Mouse (Mus musculus) heart, embryonic 11.5 days (tissue): Measurements from ENCODE around the gene Slc25a29. TPM values are rescaled to one million over a fixed set of nuclear protein-coding genes. Genes with fewer than 3 reads are reported as not detected.
A peak's percentile ranks its signal among the peaks of the same experiment; 100 is the strongest.

Experiments
- ATAC-seq: fragments of 200-750 bp; cut with Nextera tagmentation; replicated peaks from 2 replicates; pipeline ENCODE4 v1.8.0; 2017; ENCODE audit warnings: moderate library complexity; ENCODE audit not compliant: insufficient number of reproducible peaks, low FRiP score, low TSS enrichment
- H3K27ac ChIP-seq: fragments of 300-500 bp; sonication (generic); 2 replicates; pipeline ENCODE4 v1.5.1; 2014; ENCODE audit warnings: mild to moderate bottlenecking, low read depth, low read length
- H3K27me3 ChIP-seq: fragments of 300-500 bp; sonication (generic); 2 replicates; pipeline ENCODE4 v1.6.1; 2014; ENCODE audit warnings: mild to moderate bottlenecking, low read length, mixed read lengths; ENCODE audit not compliant: control insufficient read depth, insufficient read depth
- H3K36me3 ChIP-seq: fragments of 300-500 bp; sonication (generic); 2 replicates; pipeline ENCODE4 v1.6.1; 2014; ENCODE audit warnings: mild to moderate bottlenecking, low read length, moderate library complexity, mixed read lengths; ENCODE audit not compliant: control insufficient read depth, insufficient read depth
- H3K4me1 ChIP-seq: fragments of 300-500 bp; sonication (generic); 2 replicates; pipeline ENCODE4 v1.6.1; 2014; ENCODE audit warnings: low read length; ENCODE audit not compliant: control insufficient read depth, insufficient read depth
- H3K4me2 ChIP-seq: fragments of 300-500 bp; sonication (generic); 2 replicates; pipeline ENCODE4 v1.6.1; 2014; ENCODE audit warnings: mild to moderate bottlenecking, moderate library complexity
- H3K4me3 ChIP-seq: fragments of 300-500 bp; sonication (generic); 2 replicates; pipeline ENCODE4 v1.5.1; 2014; ENCODE audit warnings: low read depth, low read length
- H3K9ac ChIP-seq: fragments of 300-500 bp; sonication (generic); 2 replicates; pipeline ENCODE4 v1.6.1; 2014; ENCODE audit warnings: mild to moderate bottlenecking, low read depth, low read length, moderate library complexity
- H3K9me3 ChIP-seq: fragments of 300-500 bp; sonication (generic); replicated peaks from 2 replicates; pipeline ENCODE4 v1.6.1; 2016; ENCODE audit warnings: low read length; ENCODE audit not compliant: control insufficient read depth
- WGBS: fragments of 180-500 bp; shearing (Covaris S2); extraction: QIAGEN DNeasy Blood & Tissue Kit; methylation state at CpG from one replicate; pipeline ENCODE4 v1.1.7; 2014; ENCODE audit not compliant: insufficient replicate concordance; 5-methylcytosine and 5-hydroxymethylcytosine counted together
- polyA plus RNA-seq: library from polyadenylated mRNA; unstranded; fragments of >200 nt; fragmentation: Nextera tagmentation; extraction: Ambion mirVana; gene quantifications from 2 replicates; pipeline ENCODE4 v1.2.1, GENCODE M21; 2014

The Slc25a29 gene
- polyA plus RNA-seq, 1 experiment from 2014 or later, result 4.0 TPM

GRCm38 (mm10) chr12:108842663-108843062, 7.0 kb upstream of the Slc25a29 start:
- Histone ChIP-seq H3K4me3 (no peak overlapping the region), H3K4me1 (peaks cover 6% of the 10 kb centered on the region; the same call in 1 of the 2 replicates), H3K9ac (no peak overlapping the region), H3K36me3 (peaks cover 17% of the 10 kb centered on the region), H3K4me2 (no peak overlapping the region), H3K9me3 (no peaks in the 10 kb centered on the region), H3K27me3 (no peaks in the 10 kb centered on the region), H3K27ac (no peak overlapping the region)
- no peak for ATAC-seq
- 88% methylated on average over 7 of the region's 7 CpGs for WGBS

GRCm38 (mm10) chr12:108841181-108841580, 5.5 kb upstream of the Slc25a29 start:
- WGBS, result 86% methylated on average over 6 of the region's 6 CpGs
- Histone ChIP-seq H3K36me3 (peaks cover 17% of the 10 kb centered on the region), H3K9me3 (no peaks in the 10 kb centered on the region), H3K9ac (no peak overlapping the region), H3K27me3 (no peaks in the 10 kb centered on the region), H3K27ac (no peak overlapping the region), H3K4me3 (no peak overlapping the region), H3K4me2 (no peak overlapping the region), H3K4me1 (peaks cover 21% of the 10 kb centered on the region)
- ATAC-seq, result no peak

- Histone ChIP-seq H3K4me2 (peak overlapping the region; percentile 95), H3K9me3 (no peaks in the 10 kb centered on the region), H3K4me1 (peaks cover 28% of the 10 kb centered on the region), H3K27ac (no peak overlapping the region), H3K27me3 (peaks cover 4% of the 10 kb centered on the region; the same call in 1 of the 2 replicates), H3K4me3 (peak overlapping the region; percentile 66), H3K36me3 (peaks cover 3% of the 10 kb centered on the region; the same call in 1 of the 2 replicates), H3K9ac (peak overlapping the region; percentile 90)
- WGBS, result 43% methylated on average over 7 of the region's 7 CpGs
- ATAC-seq, result no peak
Observed at GRCm38 (mm10) chr12:108836722-108837121, 1.0 kb upstream of the Slc25a29 start.

GRCm38 (mm10) chr12:108835208-108835839, 359 bp downstream of the Slc25a29 start:
- WGBS, result 2% methylated on average over 51 of the region's 51 CpGs
- Histone ChIP-seq H3K4me3 (peak overlapping the region; percentile 66), H3K36me3 (peaks cover 3% of the 10 kb centered on the region; the same call in 1 of the 2 replicates), H3K27me3 (peaks cover 4% of the 10 kb centered on the region; the same call in 1 of the 2 replicates), H3K9me3 (no peaks in the 10 kb centered on the region), H3K9ac (peak overlapping the region; percentile 90), H3K4me2 (peak overlapping the region; percentile 95), H3K27ac (peak overlapping the region; percentile 15; the same call in 1 of the 2 replicates), H3K4me1 (peaks cover 28% of the 10 kb centered on the region)
- peak; percentile 1; the same call in 1 of the 2 replicates for ATAC-seq

- H3K27me3 ChIP-seq, result peaks cover 4% of the 10 kb centered on the region; the same call in 1 of the 2 replicates
- H3K9me3 ChIP-seq, result no peaks in the 10 kb centered on the region
- peaks cover 3% of the 10 kb centered on the region; the same call in 1 of the 2 replicates for H3K36me3 ChIP-seq
- 37% methylated on average over 5 of the region's 5 CpGs for WGBS
- peak overlapping the region; percentile 90; the same call in 1 of the 2 replicates for H3K9ac ChIP-seq
- H3K4me1 ChIP-seq, result peaks cover 28% of the 10 kb centered on the region
- H3K4me3 ChIP-seq, result peak overlapping the region; percentile 66
- no peak for ATAC-seq
- H3K4me2 ChIP-seq, result peak overlapping the region; percentile 95
- H3K27ac ChIP-seq, result no peak overlapping the region
Observed at GRCm38 (mm10) chr12:108834786-108835185, 897 bp downstream of the Slc25a29 start.

- H3K27me3 ChIP-seq, result peaks cover 4% of the 10 kb centered on the region; the same call in 1 of the 2 replicates
- no peak overlapping the region for H3K27ac ChIP-seq
- no peak overlapping the region for H3K9ac ChIP-seq
- no peak overlapping the region; the same call in 1 of the 2 replicates for H3K4me2 ChIP-seq
- H3K36me3 ChIP-seq, result peaks cover 3% of the 10 kb centered on the region; the same call in 1 of the 2 replicates
- H3K9me3 ChIP-seq, result no peaks in the 10 kb centered on the region
- no peak overlapping the region for H3K4me3 ChIP-seq
- H3K4me1 ChIP-seq, result peaks cover 28% of the 10 kb centered on the region
- WGBS, result 79% methylated on average over 3 of the region's 3 CpGs
- ATAC-seq, result no peak
Observed at GRCm38 (mm10) chr12:108834337-108834736, 1.3 kb downstream of the Slc25a29 start.

GRCm38 (mm10) chr12:108833408-108833807, 2.3 kb downstream of the Slc25a29 start:
- Histone ChIP-seq H3K4me2 (no peak overlapping the region), H3K27me3 (peaks cover 4% of the 10 kb centered on the region; the same call in 1 of the 2 replicates), H3K9ac (no peak overlapping the region), H3K36me3 (peaks cover 3% of the 10 kb centered on the region; the same call in 1 of the 2 replicates), H3K4me3 (no peak overlapping the region), H3K4me1 (peaks cover 28% of the 10 kb centered on the region), H3K9me3 (no peaks in the 10 kb centered on the region), H3K27ac (no peak overlapping the region)
- ATAC-seq, result no peak
- 83% methylated on average over 3 of the region's 3 CpGs for WGBS

GRCm38 (mm10) chr12:108832851-108833250, 2.8 kb downstream of the Slc25a29 start:
- no peaks in the 10 kb centered on the region for H3K9me3 ChIP-seq
- H3K4me3 ChIP-seq, result no peak overlapping the region
- no peak overlapping the region for H3K4me2 ChIP-seq
- 82% methylated on average over 8 of the region's 8 CpGs for WGBS
- peaks cover 23% of the 10 kb centered on the region for H3K4me1 ChIP-seq
- no peak overlapping the region for H3K9ac ChIP-seq
- no peak overlapping the region for H3K27ac ChIP-seq
- peaks cover 4% of the 10 kb centered on the region; the same call in 1 of the 2 replicates for H3K27me3 ChIP-seq
- ATAC-seq, result no peak
- H3K36me3 ChIP-seq, result no peaks in the 10 kb centered on the region
